Mouse (Mus musculus) heart, embryonic 12.5 days (tissue): ENCODE data around the gene Slc22a16. TPM values are rescaled to one million over a fixed set of nuclear protein-coding genes. Genes with fewer than 3 reads are reported as not detected.

Experiments
- ATAC-seq: fragments of 200-750 bp; cut with Nextera tagmentation; 2 replicates; pipeline ENCODE4 v1.8.0; 2017; ENCODE audit warnings: moderate TSS enrichment, moderate library complexity; ENCODE audit not compliant: insufficient number of reproducible peaks, low FRiP score
- H3K27ac ChIP-seq: fragments of 300-500 bp; sonication (generic); 2 replicates; pipeline ENCODE4 v1.5.1; 2016; ENCODE audit warnings: mild to moderate bottlenecking, moderate library complexity; ENCODE audit not compliant: poor library complexity, severe bottlenecking
- H3K27me3 ChIP-seq: fragments of 300-500 bp; sonication (generic); replicated peaks from 2 replicates; pipeline ENCODE4 v1.6.1; 2016; ENCODE audit warnings: mild to moderate bottlenecking, moderate library complexity
- H3K36me3 ChIP-seq: fragments of 300-500 bp; sonication (generic); 2 replicates; pipeline ENCODE4 v1.6.1; 2016; ENCODE audit warnings: mild to moderate bottlenecking, moderate library complexity
- H3K4me1 ChIP-seq: fragments of 300-500 bp; sonication (generic); replicated peaks from 2 replicates; pipeline ENCODE4 v1.6.1; 2016; ENCODE audit warnings: mild to moderate bottlenecking
- H3K4me2 ChIP-seq: fragments of 300-500 bp; sonication (generic); 2 replicates; pipeline ENCODE4 v1.6.1; 2016; ENCODE audit warnings: mild to moderate bottlenecking, moderate library complexity
- H3K4me3 ChIP-seq: fragments of 300-500 bp; sonication (generic); 2 replicates; pipeline ENCODE4 v1.5.1; 2016; ENCODE audit warnings: mild to moderate bottlenecking
- H3K9ac ChIP-seq: fragments of 300-500 bp; sonication (generic); 2 replicates; pipeline ENCODE4 v1.6.1; 2016; ENCODE audit warnings: mild to moderate bottlenecking, moderate library complexity
- H3K9me3 ChIP-seq: fragments of 300-500 bp; sonication (generic); replicated peaks from 2 replicates; pipeline ENCODE4 v1.6.1; 2016; ENCODE audit warnings: mild to moderate bottlenecking, moderate library complexity
- WGBS: fragments of 180-500 bp; shearing (Covaris S2); methylation state at CpG from one replicate; pipeline ENCODE4 v1.1.7; 2016; 5-methylcytosine and 5-hydroxymethylcytosine counted together
- polyA plus RNA-seq: library from polyadenylated mRNA; unstranded; fragments of >200 nt; fragmentation: Nextera tagmentation; extraction: Ambion mirVana; gene quantifications from 2 replicates; pipeline ENCODE4 v1.2.1, GENCODE M21; 2016

Gene Slc22a16
- polyA plus RNA-seq, 1 experiment from 2014 or later: not detected

DNA sequence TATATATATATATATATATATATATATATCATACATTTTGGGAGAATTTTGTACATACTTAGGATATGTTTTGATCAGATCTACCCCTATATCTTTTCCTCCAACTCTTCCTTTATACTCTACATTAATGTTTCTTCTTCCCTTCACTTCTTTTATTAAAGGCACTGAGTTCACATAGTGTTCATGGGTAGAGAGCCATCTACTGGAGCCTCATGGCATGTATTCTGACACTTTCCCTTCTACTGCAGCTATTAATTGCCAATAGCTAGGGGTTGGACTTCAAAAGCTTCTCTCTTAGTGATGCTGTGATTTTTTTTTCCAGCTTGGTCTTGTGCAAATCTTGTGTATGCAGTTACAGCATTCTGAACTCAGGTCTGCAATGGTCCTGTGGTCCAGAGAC, 47.8 kb downstream of the Slc22a16 start:
- H3K9ac ChIP-seq: no peak overlapping the region
- H3K4me3 ChIP-seq: no peak overlapping the region
- H3K36me3 ChIP-seq: no peaks in the 10 kb centered on the region
- no peak for ATAC-seq
- H3K4me2 ChIP-seq: no peak overlapping the region
- no peaks in the 10 kb centered on the region for H3K4me1 ChIP-seq
- H3K9me3 ChIP-seq: no peaks in the 10 kb centered on the region
- no peaks in the 10 kb centered on the region for H3K27me3 ChIP-seq
- H3K27ac ChIP-seq: no peak overlapping the region

DNA sequence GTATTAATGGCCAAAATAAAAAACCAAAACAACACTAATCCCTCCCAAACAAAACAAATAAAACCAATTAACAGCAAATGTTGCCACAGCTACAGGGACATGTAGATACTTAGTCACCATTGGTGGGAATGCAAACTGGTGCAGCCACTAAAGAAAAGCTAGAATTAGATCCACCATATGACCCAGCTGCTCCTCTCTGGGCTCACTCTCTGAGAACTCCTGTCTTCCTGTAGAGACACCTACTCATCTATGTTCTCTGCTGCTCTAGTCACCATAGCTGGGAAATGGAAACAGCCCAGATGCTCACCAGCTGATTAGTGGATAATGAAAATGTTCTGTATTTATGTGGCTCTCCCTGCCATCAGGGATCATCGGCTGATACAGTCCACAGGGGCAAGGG, 49.6 kb downstream of the Slc22a16 start:
- H3K4me2 ChIP-seq: no peak overlapping the region
- WGBS: 61% methylated on average over 1 of the region's 1 CpGs
- ATAC-seq: no peak

DNA sequence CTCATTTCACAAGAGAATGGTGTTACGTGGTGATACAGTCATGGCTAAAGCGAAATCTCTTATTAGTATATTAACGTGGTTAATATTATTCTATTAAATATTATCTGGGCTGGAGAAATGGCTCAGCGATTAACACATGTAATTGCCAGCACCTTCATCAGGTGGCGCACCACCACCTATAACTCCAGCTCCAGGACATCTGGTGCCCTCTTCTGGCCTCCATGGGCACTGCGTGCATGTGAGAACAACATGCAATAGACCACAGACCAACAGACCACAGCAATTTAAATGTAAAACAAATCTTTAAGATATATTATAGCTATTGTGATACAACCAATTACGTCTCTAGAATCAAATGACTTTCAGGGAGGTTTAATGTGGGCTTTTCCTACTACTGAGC, 59.0 kb downstream of the Slc22a16 start:
- no peak overlapping the region for H3K4me2 ChIP-seq

More for the DNA sequence above, 49.6 kb downstream of the Slc22a16 start:
- no peaks in the 10 kb centered on the region for H3K27me3 ChIP-seq
- H3K27ac ChIP-seq: no peak overlapping the region
- H3K9me3 ChIP-seq: no peaks in the 10 kb centered on the region
- no peaks in the 10 kb centered on the region for H3K36me3 ChIP-seq
- no peak overlapping the region for H3K4me3 ChIP-seq
- H3K9ac ChIP-seq: no peak overlapping the region
- H3K4me1 ChIP-seq: no peaks in the 10 kb centered on the region

DNA sequence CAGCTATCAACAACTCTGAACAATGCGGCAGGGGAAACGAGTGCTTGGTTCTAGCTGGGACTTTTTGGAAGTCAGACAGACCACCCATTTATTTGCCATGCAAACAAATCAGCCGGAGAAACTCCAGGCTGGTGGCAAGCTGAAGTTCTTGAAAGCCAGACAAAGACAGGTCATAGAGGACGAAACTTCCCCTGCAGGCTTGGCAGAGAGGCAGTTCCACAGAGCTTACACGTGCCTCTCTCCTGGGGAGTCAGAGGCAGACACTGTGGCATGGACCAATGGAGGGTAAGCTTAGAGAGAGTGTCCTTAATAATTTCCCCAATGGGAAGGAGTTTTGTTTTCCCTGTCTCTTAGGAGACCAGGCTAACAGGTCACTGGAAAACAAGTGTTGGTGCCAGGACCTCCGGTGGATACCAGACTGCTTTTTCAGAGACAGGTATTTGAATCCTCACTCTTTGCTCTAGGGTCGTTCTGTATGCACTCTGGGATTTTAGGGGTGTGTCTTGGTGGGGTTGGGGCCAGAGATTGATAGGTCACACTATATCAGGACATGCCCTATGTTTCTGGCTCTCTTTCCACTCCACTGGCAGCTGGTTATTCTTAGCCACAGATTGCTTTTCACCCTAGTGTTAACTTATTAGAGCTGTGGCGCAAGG, 59.6 kb downstream of the Slc22a16 start, which contains the start of gene Ddo:
Gene Ddo, plus strand, starts transcription at position 356 of the 656 bp plus-strand sequence.
- Histone ChIP-seq H3K4me2 (peak within 1 kb of the TSS; percentile 62), H3K4me3 (peak within 1 kb of the TSS; percentile 37), H3K27ac (peak within 1 kb of the TSS; percentile 78), H3K9ac (peak within 1 kb of the TSS; percentile 30), H3K27me3 (no peaks in the 10 kb centered on the region), H3K9me3 (peaks cover 13% of the 10 kb centered on the region), H3K36me3 (no peaks in the 10 kb centered on the region), H3K4me1 (peaks cover 20% of the 10 kb centered on the region)
- peak; percentile 77 for ATAC-seq
- WGBS: 53% methylated on average over 8 of the region's 8 CpGs

More for the DNA sequence above, 59.0 kb downstream of the Slc22a16 start:
- no peak overlapping the region for H3K9ac ChIP-seq
- H3K4me3 ChIP-seq: no peak overlapping the region
- peaks cover 20% of the 10 kb centered on the region for H3K4me1 ChIP-seq
- peaks cover 13% of the 10 kb centered on the region for H3K9me3 ChIP-seq
- 76% methylated on average over 7 of the region's 7 CpGs for WGBS
- H3K27ac ChIP-seq: peak overlapping the region; percentile 78
- H3K36me3 ChIP-seq: no peaks in the 10 kb centered on the region
- no peak for ATAC-seq
- no peaks in the 10 kb centered on the region for H3K27me3 ChIP-seq

DNA sequence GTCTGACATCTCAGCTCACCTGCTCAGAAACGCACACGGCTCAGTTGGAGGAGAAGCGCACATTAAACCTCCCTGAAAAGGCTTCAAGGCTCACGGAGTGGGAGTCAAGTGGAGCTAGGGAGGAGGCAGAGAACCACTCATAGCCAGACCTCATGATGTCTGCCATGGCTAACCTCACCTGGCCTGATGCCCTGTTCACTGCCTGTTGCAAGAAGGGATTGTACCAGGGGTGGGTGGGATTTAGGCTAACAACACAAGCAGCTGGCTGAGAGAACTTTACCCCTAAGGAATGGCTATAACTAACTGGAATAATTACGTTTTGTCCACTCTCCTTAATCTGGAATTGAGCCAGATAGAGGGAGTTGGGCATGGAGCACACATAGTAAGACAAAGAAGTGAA, 60.3 kb downstream of the Slc22a16 start:
- Histone ChIP-seq H3K27me3 (no peaks in the 10 kb centered on the region), H3K4me3 (peak overlapping the region; percentile 37), H3K36me3 (no peaks in the 10 kb centered on the region), H3K9ac (peak overlapping the region; percentile 30), H3K27ac (peak overlapping the region; percentile 78), H3K9me3 (peaks cover 13% of the 10 kb centered on the region), H3K4me1 (peaks cover 20% of the 10 kb centered on the region), H3K4me2 (peak overlapping the region; percentile 62)
- WGBS: 66% methylated on average over 5 of the region's 5 CpGs
- no peak for ATAC-seq

DNA sequence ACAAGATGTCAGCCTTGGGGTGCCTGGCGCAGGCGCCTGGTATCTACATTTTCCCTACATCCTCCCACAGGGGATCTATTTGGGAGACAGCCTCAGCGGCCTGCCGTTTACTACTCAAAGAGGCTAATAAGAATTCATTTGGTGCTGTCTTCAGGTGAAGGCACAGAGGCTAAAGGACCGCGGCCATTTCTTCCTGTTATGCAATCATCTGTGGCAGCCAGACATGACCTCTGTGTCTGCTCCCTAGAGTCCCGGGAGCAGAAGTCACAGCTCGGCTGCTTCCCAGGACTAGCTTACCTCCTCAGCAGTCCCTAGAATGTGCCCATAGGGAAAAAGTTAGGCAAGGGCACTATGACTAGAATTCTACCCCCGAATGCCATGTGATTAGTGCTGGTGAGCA, 60.8 kb downstream of the Slc22a16 start:
- WGBS: 68% methylated on average over 9 of the region's 9 CpGs
- Histone ChIP-seq H3K36me3 (no peaks in the 10 kb centered on the region), H3K9me3 (peaks cover 13% of the 10 kb centered on the region), H3K4me2 (peak overlapping the region; percentile 62), H3K27ac (peak overlapping the region; percentile 78; the same call in 1 of the 2 replicates), H3K9ac (no peak overlapping the region; the same call in 1 of the 2 replicates), H3K4me3 (no peak overlapping the region), H3K27me3 (no peaks in the 10 kb centered on the region), H3K4me1 (peaks cover 20% of the 10 kb centered on the region)
- no peak for ATAC-seq

DNA sequence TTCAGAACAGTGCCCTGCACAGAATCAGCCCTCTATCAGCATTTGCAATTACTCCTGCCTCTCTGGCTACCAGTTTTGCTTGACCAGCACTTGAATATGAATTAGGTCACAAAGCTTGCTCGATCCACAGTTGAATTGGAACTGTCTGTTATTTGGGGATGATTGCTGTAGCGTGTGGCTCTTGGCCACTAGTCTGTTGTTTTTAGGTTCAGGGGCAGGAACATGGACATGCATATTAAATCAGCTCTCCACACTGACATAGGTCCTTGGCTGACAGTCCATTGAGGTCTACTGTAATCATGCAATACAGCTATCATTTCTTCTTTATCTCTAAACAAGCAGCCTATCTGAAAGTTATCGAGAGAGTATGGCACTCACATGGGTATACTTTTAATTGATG, 62.0 kb downstream of the Slc22a16 start:
- Histone ChIP-seq H3K9me3 (peaks cover 12% of the 10 kb centered on the region), H3K36me3 (no peaks in the 10 kb centered on the region), H3K4me2 (no peak overlapping the region), H3K4me3 (no peak overlapping the region), H3K27ac (no peak overlapping the region), H3K9ac (no peak overlapping the region), H3K4me1 (peaks cover 22% of the 10 kb centered on the region), H3K27me3 (no peaks in the 10 kb centered on the region)
- no peak for ATAC-seq
- WGBS: 76% methylated on average over 3 of the region's 3 CpGs

DNA sequence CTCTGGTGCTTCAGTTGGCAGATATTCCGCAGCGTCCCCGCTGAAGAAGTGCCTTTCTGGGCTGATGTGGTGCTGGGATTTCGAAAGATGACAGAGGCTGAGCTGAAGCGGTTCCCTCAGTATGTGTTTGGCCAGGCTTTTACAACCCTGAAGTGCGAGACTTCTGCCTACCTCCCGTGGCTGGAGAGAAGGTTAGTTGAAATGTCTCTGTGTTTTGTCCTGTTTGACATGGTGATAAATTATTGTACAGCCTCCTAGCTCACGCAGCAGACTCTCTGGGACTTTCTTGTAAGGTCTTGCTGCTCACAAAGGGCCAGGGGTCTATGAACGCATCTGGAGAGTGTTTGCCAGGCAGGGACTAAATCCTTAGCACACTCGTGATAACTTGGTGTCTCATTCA, 67.2 kb downstream of the Slc22a16 start:
- H3K9ac ChIP-seq: no peak overlapping the region
- no peak for ATAC-seq
- 0 out of 2 replicates have a peak overlapping the region, but pooled peaks have one; percentile 20 for H3K27ac ChIP-seq
- H3K4me1 ChIP-seq: peaks cover 18% of the 10 kb centered on the region
- H3K27me3 ChIP-seq: no peaks in the 10 kb centered on the region
- WGBS: 20% methylated on average over 10 of the region's 10 CpGs
- H3K4me3 ChIP-seq: no peak overlapping the region
- no peaks in the 10 kb centered on the region for H3K9me3 ChIP-seq
- H3K4me2 ChIP-seq: peak overlapping the region; percentile 12; the same call in 1 of the 2 replicates
- no peaks in the 10 kb centered on the region for H3K36me3 ChIP-seq

DNA sequence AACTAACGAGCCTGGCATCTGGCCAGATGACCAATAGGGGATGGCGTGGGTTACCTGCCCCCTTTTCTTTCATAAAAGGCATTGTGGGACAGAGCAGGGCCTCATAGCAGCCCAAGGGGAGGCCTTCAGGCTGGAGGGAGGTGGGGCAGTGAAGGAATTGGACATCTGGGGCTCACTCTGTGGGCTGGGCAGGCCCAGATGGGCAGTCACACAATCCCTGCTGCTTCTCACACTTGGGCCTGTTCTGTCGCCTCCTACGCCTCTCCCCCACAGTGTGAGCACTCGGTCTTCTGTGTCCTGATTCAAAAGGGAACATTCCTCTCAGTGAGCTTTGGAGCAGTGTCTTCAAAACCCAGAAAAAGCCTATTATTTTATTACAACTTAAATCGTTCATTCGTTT, 68.1 kb downstream of the Slc22a16 start:
- H3K27ac ChIP-seq: no peak overlapping the region
- WGBS: 60% methylated on average over 7 of the region's 7 CpGs

DNA sequence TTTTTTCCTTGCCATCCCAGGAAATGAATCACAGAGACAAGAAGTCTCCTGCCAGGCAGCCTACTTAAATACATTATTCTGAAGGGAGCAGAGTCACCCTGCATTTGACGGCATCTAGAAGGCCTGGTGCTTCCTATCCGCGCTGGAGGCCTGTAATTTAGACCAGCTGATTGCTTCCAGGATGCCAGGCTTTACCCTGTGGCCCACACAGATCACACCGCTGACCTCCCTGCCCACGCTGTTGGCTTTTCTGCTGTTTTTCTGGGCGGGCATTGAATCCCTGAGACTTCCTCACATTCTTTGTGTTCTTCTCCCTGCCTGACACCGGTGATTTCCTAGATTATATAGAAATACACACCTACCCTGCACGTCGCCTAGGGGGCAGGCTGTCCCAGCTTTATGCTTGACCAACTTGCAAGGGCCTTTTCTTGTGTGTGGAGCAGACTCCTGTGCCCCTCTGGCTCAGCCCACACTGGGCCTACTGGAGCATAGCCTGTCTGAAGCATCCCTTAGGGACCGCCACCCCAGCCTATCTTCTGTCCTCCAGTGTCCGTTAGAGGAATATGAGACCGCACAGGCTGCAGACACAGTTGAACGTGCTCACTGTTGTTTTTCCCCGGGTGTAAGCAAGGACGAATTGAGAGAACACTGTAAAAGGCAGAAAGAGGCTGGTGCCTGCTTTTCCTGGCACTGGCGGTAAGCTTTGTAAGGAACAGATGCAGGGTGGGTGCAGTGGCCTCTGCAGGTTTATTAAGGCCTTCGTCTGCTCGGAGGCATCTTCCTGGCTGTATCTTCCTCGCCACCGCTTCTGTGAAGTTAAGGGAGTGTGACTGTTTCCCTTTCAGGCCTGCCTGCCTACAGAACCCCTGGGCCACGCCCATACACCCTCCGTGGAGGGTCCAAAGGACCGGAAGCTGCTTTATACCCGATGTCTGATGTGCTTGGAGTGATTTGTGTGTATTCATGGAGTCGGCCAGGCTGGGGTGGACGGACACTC, 69.0 kb downstream of the Slc22a16 start:
- 70% methylated on average over 26 of the region's 26 CpGs for WGBS
- Histone ChIP-seq H3K9me3 (no peaks in the 10 kb centered on the region), H3K9ac (no peak overlapping the region; the same call in 1 of the 2 replicates), H3K4me2 (no peak overlapping the region), H3K4me3 (no peak overlapping the region), H3K27me3 (no peaks in the 10 kb centered on the region), H3K27ac (no peak overlapping the region), H3K4me1 (peaks cover 18% of the 10 kb centered on the region), H3K36me3 (no peaks in the 10 kb centered on the region)
- no peak for ATAC-seq

More for the DNA sequence above, 68.1 kb downstream of the Slc22a16 start:
- Histone ChIP-seq H3K4me2 (no peak overlapping the region), H3K9ac (no peak overlapping the region), H3K9me3 (no peaks in the 10 kb centered on the region), H3K27me3 (no peaks in the 10 kb centered on the region), H3K4me1 (peaks cover 18% of the 10 kb centered on the region), H3K4me3 (no peak overlapping the region), H3K36me3 (no peaks in the 10 kb centered on the region)
- no peak for ATAC-seq

DNA sequence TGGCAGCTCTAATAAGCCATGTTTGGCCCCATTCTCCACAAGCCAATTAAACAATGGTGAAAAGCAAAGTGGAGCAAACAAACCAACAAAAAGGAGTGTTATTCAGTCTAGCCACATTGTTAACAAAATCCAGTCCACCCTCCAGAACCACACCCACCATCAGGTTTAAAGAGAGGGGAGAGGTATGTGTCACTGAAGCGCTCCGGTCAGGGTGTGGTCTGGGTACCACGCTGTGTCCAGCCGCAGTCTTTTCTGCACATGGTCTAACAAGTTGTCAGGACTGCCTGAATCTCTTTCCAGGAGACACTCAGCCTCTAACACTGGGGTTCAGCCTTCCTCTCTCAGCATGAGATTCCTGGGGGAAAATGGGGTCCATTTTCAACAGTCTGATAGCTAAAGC, 70.3 kb downstream of the Slc22a16 start:
- no peak overlapping the region for H3K4me2 ChIP-seq
- H3K36me3 ChIP-seq: no peaks in the 10 kb centered on the region
- no peak overlapping the region for H3K4me3 ChIP-seq
- peaks cover 18% of the 10 kb centered on the region for H3K4me1 ChIP-seq
- H3K27ac ChIP-seq: no peak overlapping the region
- H3K9me3 ChIP-seq: no peaks in the 10 kb centered on the region
- 86% methylated on average over 4 of the region's 4 CpGs for WGBS
- no peaks in the 10 kb centered on the region for H3K27me3 ChIP-seq
- H3K9ac ChIP-seq: no peak overlapping the region
- ATAC-seq: no peak
